Mouse (Mus musculus) kidney, adult 9 months (tissue): ENCODE data around the gene Nr2e3.
"Not testable (repeated sequence)": the region's sequence is repeated elsewhere in the genome, so short reads cannot be mapped to it uniquely, and the experiment has no call there.

Source experiments
- DNase-seq: peaks from one replicate; pipeline ENCODE4 v3.0.0; 2022

Nr2e3 gene

DNA sequence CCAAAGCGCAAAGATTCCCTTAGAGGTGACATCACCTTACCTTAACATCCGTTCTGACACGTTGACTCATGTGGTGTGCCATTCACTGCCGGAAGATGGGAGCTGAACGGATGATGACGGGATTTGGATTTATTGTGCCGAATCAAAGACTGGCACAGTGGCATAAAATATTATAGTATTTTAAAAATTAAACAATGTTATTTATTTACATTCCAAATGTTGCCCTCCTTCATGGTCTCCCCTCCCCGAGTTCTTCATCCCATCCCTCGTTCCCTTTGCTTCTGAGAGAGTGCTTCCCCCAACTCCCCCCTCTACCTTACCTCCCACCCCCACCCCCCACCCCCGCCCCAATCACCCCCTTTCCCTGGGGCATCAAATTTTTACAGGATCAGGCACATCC is at the start of gene Nr2e3:
Nr2e3 (minus strand) TSS at position 101 of the 400 bp plus-strand sequence.
- no peak for DNase-seq

DNA sequence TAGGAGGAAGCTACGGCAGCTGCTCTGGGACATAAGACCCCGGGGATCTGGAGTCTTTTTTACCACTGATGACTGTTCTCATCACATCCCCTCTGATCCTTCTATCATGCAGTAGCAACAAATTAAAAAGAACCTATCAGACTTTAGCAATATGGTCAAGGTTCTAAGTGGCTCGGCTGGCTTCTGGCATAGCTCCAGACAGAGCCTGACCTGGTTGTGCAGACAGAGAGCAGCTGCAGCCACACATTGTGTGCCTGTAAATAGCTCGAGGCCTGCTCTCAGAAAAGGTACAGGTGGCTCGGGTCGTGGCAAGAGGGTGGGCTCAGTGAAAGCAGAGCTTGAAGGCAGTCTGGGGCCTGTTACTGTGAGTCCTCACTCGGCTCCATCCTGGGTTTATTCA is 48.5 kb upstream of the Nr2e3 start:
- peak; percentile 6 for DNase-seq

DNA sequence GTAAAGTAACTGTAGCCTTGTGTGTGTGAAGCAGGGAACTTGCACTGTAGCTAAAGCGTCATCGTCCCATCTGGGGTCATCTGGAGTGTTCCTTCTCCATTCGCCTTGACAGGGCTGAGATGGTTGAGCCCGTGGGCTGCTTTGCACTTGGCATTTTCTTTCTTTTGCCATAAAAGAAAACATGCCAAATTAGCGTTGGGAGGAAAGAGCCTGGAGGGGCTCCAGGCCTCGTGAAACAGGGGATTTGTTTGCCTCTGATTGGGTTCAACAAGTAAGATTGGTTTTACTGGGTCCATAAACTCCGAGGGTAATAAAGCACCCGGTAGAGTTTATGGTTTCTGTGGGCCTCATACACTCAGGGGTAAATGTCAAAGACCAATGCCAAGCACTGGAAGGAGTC is 41.9 kb upstream of the Nr2e3 start:
- no peak for DNase-seq

DNA sequence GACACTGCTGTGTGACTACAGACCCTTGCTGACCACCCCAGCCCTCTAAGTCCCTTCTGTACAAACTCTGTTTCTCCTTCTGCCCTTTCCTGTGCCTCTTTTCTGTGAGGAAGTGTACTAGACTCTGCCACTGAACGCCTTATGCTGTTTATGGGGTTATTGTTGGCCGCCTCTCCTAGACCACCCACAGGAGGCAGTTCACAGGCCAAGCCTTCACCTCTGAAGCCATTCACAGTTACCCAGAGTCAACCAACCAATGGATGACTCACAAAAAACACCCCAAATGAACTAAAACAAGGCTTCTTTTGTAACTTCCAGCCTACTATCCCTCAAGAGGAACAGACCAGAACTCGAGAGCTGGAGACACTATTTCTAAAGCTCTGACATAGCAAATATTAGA is 41.0 kb upstream of the Nr2e3 start:
- no peak for DNase-seq

DNA sequence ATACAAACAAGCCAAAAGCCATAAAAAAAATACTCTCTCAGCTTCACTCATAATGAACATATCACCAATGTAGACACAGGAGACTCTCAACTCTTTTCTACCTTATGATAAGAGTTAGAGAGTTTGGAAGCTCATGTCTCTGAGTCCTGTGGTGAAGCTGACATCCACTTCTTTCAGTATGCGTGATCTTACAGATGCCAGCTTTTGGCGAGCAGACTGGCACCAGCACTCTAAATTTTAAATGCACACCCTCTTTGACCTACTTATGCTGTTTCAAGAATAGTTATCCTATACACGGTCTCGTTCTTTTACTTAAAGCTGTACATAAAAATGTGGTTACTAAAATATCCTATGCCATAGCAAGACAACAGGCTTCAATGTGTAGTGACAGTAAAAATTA is 37.3 kb upstream of the Nr2e3 start:
- no peak for DNase-seq

DNA sequence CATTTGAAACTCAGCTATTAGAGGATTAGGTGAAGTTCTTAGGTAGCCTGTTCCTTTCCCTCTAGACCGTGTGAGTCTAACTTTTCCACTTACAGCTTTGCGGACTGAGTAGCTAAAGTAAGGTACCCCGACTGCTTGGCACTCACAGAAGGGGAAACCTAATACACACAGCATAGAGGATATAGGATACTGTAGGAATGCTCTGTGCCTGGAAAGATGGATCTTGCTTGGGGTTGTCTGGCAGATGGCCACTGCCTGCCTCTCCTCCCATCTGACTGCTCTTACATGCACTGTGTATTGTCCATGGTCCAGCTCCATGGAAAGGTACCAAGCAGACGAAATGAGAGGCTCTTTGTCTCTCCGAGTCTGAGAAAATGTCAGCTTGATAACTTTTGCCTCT is 30.9 kb upstream of the Nr2e3 start:
- no peak for DNase-seq

DNA sequence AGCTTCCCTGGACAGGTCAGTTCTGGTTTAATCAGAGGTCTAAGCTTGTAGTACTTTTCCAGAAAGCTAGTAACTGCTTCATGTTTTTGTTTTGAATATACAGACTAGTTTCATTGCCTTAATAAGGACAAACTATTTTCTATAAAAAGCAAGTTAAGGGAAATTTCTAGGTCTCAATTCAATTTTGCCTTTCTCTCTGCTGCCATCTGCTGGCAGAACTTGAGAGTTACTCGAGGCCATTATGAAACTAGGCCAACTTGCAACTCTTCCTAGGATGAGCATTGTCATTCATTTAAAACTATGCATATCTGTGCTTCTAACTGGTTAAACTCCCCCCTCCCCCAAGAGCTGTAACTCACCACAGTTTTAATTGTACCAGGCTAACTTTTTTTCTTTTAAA is 29.4 kb upstream of the Nr2e3 start:
- DNase-seq = peak; percentile 64

DNA sequence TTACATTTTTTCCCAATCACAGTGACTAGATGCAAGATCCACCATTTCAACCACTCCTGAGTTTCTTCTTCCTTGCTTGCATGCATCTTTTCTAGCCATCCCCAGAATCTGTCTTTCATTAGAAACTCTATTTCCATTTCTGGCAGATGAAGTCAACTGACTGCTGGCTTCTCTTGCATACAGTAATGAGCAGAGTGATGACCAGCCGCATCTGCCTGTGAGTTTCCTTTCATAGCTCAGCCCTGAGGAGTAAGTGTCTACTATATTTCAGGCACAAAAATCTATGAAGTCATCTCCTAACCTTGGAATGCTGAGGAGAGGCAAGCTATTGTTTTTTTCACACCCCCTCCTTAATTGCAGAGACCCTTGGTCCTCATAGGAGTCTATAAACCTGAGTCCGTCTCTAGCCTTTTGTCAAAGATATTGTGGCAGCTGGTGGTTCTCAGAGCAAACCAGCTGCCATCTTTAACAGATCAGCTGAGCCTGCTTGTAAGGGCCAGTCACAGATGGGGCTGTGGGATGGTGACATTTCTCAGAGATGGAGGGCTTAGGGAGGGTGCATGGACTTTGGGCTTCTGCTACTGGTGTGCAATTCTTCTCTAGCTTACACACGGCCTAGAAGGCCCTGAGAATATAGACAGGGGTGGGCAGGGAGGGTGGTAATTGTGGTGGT is 25.6 kb upstream of the Nr2e3 start:
- no peak for DNase-seq

DNA sequence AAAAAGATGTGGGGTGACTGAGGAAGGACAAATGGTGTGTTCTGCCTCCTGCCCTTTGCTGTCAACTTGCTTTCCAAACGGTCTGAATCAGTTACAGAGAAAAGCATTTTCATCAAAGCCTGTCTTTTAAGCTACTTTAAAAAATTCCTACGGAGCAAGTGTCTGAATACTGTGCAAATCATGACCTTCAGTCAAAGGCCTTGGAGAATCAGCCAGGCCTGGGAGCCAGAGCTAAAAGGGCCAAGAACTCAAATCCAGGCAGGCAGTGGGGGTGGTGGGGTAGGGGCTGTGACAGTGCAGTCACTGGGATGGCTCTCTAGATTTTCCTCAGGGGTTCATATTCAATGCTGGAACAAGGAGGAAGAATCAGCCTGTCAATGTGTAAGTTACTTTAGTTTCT is 20.7 kb upstream of the Nr2e3 start:
- no peak for DNase-seq

DNA sequence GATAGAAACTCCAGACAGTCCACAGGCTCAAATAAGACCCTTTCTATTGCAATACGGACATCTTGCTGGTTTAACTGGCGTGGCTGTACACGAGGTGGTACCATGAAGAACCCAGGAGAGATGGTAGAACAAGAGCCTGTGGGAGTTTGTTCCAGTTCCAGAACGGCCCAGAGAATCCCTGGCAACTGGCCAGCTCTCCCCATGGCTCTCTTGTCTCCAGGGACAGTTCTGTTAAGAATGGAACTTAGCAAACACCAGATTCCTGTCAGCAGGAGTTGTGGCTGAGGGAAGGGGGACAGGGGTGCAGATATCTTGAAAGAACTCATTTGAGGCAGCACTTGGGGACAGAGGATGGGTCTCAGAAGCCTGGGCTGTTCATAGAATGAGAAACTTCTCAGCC is 10.8 kb upstream of the Nr2e3 start:
- no peak for DNase-seq

DNA sequence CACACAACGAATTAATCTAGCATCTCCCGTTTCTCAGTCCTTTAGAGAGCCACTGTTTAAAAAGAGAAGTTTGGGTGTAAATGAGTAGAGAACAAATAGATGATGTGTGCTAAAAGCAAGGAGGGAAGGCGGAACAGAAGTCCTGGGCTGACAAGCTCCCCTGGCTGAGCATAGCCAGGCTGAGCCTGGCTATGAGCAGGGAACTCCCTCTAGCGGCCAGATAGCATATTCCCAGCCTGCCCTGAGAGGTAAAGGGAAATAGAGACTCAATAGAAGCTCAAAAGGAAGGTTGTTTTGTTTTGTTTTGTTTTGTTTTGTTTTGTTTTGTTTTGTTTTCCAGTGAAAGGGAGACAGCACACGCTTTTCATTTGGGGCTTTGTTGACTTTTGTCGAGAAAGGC is 8.9 kb upstream of the Nr2e3 start:
- DNase-seq = peak; percentile 53

DNA sequence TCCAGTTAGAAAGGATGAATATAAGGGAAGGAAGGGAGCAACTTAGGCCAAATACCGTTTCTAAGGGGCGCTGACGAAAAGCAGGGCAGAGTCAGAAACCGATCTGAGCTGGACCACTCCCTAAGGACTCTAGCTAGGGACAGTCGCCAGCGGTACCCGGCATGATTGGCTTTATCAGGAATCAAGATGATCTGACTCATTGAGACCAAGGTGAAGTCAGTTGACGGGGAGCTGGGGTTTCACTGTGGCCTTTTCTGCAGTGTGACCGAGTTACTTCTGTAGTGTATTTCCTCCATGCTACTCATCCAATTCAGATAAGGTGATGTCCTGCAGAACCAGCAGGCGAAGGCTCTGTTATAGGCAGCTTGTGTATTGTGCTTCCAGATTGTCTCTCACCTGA is 4.6 kb upstream of the Nr2e3 start:
- DNase-seq = no peak

DNA sequence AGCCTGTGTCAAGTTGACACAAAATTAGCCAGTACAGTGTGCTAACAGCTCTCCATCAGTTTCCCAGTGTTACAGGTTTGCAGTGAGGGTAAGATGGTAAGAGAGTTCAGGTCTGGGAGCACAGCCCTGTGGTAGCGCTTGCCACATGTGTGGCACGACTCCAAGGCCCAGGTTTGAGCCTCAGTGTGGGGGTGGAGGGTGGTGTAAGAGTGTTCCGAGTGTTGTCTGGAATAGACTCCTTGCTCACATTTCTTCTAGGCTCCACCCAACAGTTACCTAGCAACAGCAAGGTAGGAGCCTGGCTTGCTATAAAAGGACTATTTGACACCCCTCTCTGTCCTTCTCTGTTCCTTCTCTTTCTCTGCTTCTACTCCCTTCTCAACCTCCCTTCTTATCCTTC is 3.9 kb upstream of the Nr2e3 start:
- no peak for DNase-seq

DNA sequence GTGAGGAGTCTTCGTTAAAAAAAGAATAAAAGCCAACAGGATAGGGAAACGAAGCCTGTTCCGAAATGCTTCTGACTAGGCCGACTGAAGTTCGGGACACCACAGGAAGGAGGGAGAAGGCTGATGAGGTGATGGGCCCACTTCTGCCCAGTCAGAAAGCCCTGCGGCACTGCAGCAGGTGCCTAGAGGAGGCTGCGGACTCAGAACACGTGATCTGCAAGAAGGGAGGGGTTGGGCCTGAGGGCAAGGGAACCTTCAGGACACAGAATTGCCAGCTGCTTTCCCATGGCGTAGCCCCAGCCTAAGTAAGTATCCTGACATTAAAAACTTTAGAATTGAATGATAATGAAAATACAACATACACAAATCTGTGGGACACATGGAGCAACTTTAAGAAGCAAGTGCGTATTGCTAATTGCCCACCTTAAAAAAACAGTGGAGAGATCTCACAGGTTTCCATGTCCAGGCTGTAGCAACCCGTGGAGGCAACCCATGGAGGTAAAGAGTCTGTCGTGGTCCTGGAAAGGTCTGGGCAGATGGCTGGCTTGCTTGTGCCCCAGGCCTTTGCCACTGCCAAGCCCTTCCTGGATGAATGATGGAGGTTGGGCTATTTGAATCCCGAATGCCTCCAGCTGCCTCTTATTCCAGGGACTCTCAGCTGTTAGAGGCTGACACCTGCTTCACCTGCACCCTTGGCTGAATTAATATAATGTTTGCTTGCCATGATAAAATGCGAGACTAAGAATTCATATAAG is 919 bp upstream of the Nr2e3 start:
- no peak for DNase-seq

DNA sequence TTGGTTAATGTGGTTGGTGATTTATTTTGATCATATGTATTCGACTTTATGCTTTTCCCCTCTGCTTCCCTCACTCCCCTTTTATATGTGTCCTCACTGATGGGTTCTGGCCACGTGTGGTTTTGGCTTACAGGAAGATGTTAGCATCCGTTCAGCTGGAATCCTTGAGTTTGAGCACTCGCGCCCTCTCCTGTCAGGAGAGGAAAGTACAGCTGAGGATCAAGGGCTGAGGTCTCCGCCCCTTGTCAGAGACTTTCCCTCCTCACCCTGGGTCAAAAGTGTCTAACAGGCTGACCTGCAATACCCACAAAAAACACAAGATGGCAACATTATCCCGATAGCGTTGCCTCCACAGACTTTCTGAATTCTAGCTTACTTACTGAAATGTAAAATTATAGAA is 1.2 kb downstream of the Nr2e3 start:
- DNase-seq = peak; percentile 93

DNA sequence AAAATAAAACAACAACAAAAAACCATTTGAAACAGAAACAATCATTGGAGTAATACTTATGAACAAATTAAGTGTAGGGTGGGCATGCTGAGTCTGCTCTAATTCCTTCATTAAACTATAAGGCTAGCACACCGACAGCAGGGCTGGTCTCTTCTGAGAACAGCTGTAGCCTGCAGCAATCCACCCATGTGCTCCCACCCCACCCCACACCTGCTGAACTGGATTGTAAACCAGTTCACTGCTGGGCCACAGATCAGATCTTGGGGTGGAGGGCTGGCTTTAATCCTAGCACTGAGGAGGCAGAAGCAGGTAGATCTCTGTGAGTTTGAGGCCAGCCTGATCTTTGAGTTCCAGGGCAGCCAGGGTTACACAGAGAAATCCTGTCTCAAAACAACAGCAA is 2.3 kb downstream of the Nr2e3 start:
- DNase-seq = not testable (repeated sequence)

DNA sequence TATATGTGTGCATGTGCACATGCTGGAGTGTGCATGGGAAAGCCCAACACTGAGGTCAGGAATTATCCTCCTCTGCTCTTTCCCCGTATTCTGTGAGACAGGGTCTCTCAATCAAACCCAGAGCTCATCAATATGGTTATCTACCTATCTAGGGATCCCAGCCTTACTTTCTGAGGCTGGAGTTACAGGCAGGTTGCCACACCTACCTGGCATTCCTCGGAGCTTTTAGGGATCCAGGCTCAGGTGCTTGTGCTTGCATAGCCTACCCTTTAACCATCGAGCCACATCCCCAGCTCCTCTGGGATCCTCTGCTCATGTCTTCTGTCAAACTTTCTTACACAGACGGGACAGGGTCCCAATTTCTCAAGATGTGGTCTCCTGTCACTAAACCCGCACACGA is 4.0 kb downstream of the Nr2e3 start:
- DNase-seq = no peak

DNA sequence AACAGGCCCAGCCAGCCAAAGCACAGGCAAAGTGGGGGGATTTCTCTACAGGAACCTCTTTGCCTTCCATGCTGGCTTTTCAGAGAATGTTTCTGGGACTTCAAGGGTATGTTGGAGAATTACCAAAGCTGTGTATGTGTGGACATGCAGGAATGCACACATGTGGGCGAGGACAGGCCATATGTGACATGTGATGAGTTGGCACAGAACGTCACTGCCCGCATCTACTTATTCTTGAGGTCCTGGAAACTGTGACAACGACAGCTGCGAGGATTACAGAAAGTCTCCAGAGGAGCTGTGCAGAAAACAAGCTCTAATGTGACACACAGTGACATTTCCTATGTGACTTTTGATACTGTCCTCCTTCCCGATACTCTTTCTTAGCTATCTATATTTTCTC is 4.8 kb downstream of the Nr2e3 start:
- DNase-seq = no peak

DNA sequence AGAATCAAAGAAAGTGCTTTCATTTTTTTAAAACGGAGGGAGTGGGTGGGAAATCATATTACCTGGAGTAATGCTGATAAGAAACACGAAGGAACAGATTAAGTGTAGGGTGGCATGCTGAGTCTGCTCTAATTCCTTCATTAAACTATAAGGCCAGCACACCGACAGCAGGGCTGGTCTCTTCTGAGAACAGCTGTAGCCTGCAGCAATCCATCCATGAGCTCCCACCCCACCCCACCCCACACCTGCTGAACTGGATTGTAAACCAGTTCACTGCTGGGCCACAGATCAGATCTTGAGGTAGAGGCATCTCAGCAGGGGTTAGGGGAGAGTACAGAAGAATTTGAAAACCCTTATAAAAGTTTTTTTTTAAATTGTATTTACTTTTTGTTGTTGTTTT is 5.3 kb downstream of the Nr2e3 start:
- DNase-seq = no peak

DNA sequence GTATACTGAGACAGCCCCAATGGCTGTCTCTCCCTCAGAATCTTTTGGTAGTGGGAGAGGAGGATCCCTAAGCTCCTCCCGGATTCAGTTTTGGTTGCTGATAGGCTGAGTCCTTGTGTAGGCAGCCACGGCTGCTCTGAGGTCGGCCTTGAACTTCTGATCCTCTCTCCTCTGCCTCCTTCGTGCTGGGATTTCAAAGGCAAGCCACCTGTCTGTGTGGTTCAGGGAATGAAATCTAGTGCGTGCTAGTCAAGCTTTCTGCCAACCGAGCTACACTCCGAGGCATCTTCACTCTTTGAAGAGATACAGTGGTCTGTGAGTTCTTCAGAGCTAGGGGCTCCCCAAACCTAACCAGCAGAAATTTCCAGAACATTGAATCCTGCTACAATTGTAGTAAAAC is 6.9 kb downstream of the Nr2e3 start:
- no peak for DNase-seq

DNA sequence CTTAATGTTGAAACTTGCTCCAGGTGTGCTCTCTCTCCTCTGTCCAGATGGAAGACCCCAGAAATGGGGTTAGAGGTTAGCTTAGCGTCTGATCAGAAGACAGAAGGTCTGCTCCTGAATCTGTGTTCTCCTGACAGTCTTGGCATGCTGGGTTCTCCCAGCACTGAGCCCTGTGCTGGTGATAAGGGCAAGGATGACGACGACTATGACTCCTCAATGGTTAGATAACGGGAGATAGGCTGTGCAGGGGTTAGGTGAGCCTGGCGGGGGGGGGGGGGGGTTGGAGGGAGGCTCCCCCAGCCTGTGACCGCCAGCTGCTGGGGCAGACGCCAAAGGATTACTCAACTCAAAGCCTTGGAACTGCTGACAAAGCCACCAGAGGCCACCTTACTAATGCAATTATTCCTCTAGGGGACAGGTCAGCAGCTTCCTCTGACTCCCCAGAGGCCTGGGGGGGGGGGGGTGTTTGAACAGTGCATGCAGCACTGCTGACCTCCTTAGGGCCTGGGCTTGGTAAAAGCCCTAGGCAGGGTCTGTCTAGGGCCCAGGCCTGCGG is 7.9 kb downstream of the Nr2e3 start:
- no peak for DNase-seq

DNA sequence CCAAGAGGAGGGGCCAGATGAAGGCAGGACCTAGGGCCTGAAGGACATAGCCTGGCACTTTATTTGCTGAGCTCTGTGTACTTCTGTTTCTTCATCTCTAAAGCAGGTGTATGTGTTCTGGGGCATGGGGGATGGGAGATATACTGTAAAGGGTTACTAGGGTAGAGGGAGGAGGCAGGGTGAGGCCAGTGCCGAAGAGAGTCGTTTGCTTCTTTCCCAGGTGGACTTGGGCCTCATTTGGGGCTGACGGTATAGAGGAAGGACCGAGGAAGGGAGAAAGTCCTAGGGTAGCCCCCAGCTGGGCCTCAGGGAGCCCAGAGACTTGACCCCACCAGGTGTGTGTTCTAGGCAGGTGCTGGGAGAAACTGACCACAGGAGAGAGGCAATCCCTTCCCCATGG is 8.5 kb downstream of the Nr2e3 start:
- DNase-seq = no peak

DNA sequence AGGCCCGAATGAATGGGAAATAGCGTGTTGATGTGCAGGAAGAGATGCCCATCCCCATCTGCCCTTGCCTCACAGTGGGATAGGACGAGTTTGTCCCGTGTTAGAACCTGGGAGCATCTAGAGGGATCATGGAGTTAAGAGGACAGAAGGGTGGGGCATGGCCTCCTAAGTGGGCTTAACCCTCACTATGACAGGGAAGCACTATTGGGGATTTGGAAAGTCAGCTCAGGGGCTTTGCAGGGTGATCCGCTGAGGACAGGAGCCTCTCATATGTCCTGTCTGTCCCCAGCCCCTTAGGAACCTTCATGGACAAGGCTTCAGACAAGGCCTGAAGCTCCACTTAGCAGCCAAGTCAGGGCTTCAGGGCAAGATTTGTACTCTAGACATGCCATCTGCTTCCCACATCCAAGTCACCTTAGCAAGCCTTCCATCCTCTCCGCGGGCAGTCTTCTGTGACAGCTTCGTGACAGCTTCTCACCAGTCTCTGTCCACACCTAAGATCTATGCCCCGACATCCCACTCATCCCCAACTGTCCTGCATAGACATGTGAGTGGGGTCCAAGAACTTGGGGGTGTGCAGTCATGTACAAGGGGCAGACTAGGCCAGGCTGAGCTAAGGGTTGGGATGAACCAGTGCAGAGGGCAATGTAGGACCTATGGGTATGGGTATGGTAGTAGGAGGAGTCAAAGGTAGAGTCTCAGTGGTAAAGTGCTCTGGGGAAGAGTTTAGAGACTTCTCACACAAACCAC is 9.3 kb downstream of the Nr2e3 start:
- no peak for DNase-seq

DNA sequence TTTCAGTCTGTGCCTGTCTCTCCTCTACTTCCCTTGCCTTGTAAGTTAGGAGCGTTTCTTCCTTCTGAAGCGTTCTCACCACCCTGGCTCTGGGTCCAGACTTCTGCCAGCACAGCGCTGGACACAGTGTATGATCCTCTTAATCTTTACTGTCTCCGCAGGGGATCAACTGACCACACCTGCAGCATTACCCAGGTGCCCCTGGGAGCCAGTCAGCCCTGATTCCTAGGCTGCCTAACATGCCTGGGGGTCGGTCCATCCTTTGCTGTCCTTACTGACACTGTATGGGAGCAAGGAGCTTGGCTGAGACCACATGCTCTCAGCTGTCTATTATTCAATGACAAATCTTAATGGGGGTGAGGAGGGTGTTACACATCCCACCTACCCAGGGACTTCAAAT is 10.5 kb downstream of the Nr2e3 start:
- DNase-seq = no peak
